Mouse (Mus musculus): ENCODE measurements around the gene Tent5c. TPM values are rescaled to one million over a fixed set of nuclear protein-coding genes. Genes with fewer than 3 reads are reported as not detected.

Tent5c gene
- polyA plus RNA-seq (2012), result 5.9 and 6.7 TPM in 2 replicates

DNA sequence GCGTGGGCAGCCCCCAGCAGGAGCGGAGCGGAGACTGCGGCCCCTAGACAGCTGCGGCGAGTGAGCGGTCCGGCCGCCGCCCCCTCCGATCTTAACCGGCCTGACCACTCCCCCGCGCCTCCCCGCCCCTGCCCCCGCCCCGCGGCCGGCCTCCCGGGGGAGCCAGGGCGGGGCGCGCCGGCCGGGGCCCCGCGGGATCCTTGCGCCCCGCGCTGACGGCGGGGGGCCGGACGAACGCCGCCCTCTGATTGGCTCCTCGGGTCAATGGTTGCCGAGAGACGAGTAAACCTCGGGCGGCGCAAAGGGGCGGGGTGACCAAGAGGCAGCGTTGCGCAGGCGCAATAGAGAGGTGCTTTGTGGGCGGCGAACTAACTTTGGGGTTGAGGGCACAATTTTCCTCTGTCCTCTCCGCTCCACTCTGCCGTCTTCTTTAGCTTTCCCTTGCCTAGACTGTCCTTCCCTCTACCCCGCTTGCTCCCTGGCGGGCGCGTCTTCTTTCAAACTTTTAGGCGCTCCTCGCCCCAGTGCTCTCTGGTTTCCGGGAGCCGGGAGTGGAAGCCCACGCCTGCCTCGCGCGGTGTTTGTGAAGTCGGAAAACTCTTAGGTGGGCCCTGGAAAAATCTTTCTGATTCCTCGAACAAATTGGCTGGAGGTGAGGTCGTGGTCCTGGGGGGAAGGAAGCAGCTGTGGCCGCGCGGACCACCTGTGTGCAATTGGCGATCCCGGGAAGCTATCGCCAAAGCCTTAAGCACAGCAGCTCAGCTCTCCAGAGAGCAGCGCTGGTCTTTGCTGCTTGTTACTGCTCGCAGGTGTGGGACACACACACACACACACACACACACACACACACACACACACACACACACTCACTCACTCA is at the start of gene Tent5c:
Gene Tent5c, minus strand, starts transcription at position 192 of the 877 bp plus-strand sequence.
- TF ChIP-seq GATA1 (IDR thresholded peaks at IDR 0.05; ENCODE audit: low read length), result no peak

DNA sequence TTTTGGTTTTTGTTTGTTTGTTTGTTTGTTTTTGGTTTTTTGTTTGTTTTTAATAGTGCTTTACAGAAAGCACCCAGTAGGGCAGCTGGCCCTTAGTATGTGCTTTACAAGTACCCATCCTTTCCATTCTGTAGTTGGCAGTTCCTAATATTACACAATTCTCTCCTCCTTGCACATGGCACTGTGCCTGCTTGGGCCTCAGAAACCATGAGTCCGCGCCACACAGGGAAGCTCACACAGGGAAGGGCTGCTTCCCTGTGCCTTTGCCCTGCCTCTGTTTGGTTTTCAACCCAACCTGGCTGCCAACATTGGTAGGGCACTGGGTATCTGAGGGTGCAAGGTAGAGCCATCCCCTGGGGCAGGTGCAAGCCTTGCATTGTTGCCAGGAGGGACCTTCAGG is 47.6 kb upstream of the Tent5c start:
- no peak for TF ChIP-seq GATA1 (IDR thresholded peaks at IDR 0.05; ENCODE audit: low read length)

DNA sequence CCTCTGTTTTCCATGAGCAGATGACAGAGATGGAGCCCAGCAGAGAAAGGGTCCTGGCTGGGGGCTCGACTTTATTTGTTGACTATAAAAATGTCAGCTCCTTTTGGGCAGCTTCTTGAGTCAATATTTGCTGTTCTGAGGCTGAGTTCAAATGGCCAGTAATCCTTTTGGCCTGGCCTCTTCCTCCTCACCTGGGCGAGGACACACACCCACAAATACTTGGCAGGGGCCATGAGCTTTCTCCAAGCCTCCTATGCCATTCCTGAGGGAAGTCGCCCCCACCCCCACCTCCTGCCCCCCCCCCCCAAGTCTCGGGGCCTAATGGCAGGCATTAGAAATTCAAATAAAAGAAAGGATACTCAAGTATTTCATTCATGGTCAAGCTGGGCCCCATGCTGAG is 46.8 kb upstream of the Tent5c start:
- no peak for TF ChIP-seq GATA1 (IDR thresholded peaks at IDR 0.05; ENCODE audit: low read length)

DNA sequence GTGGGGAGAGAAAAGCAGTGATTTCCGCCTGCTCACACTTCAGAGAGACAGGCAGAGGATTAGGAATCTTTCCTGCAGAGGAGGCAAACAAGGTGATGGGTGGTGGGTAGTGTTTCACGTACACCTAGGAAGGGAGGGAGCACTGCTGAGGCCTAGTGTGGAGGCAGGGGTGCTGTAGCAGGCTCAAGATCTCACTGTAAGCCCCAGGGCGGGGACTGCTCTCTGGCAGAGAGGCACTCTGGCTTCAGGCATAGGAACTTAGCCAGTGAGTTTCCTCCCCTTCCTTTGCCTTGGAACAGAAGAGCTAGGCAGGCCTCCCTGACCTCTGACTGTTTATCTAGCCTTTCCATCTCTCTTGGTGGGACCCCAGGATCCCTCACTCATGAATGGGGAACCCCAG is 46.2 kb upstream of the Tent5c start:
- no peak for TF ChIP-seq GATA1 (IDR thresholded peaks at IDR 0.05; ENCODE audit: low read length)

DNA sequence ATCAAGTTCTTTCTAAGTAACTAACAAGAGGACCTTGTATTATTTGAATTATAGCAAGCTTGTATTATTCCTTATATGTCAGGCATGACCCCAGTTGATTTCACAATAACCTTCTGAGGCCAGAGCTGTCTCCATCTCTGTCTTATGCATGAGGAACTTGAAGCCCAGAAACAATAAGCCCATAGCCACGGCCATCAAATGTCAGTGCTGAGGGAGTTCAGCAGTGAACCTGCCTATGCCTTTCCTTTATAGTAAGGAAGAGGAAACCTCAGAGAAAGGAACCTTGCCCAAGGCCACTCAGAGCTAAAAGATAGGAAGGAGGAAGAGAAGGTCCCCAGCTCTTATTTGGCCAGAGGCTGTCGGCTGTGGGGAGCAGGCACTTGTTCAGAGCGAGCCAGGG is 45.3 kb upstream of the Tent5c start:
- no peak for TF ChIP-seq GATA1 (IDR thresholded peaks at IDR 0.05; ENCODE audit: low read length)

DNA sequence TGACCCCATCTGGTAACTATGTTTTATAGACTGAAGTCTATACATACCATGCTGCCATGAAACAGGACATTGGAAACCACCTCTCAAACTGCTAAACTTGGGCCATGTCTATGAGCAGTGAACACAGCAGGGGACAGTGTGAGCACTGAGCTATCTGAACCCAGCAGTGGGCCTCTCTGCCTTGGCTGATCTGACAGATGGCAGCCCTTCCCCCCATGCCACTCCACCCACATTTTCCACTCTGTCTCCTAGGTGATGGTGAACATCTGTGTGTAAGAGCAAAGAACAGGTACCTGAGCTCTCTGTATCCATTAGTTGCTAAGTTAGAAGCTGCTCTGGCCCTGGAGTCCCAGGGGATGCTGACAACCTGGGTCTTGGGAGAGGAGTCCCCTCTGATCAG is 44.3 kb upstream of the Tent5c start:
- TF ChIP-seq GATA1 (IDR thresholded peaks at IDR 0.05; ENCODE audit: low read length), result no peak

DNA sequence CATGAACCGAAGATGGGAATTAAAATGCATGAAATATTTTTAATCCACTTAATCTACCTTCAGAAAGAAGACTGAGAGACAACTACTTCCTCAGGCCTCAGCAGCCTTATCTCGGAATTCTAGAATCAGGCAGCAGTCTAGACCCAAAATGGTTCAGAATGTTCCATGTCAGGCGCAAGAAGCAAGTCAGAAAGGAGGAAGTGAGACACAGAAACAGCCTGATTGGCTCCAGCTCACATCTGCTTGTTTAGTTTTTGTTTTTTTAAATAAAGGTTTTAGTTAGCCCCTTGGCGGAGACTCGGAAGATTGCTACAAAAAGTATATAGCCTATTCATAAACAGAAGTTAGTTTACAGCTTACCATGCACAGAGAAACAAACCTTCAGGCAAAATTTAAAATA is 41.8 kb upstream of the Tent5c start:
- TF ChIP-seq GATA1 (IDR thresholded peaks at IDR 0.05; ENCODE audit: low read length), result no peak

DNA sequence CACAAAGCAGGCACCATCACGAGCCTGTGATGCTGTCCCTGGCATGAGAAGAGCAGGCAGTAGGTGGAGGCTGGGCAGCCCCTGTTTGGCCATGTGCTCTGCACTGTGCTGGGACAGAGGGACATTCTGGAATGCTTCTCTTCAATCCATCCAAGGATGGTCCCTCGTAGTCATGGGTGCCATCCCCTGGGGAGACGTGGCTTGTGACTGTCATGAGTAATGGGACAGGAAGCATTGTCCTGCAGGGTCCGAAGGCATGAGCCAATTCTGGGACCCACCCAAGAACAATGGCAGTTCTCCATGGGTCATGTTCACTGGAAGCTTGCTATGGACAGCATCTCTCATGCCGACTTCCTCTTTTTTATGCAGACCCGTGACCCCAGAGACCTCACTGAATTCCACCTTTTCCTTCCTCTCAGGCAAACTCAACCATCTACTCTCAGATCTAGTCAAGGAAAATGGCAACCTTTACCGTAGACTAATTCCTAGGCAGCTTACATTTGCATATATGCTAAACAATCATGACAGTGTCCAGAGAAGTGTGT is 41.2 kb upstream of the Tent5c start:
- TF ChIP-seq GATA1 (IDR thresholded peaks at IDR 0.05; ENCODE audit: low read length), result no peak

DNA sequence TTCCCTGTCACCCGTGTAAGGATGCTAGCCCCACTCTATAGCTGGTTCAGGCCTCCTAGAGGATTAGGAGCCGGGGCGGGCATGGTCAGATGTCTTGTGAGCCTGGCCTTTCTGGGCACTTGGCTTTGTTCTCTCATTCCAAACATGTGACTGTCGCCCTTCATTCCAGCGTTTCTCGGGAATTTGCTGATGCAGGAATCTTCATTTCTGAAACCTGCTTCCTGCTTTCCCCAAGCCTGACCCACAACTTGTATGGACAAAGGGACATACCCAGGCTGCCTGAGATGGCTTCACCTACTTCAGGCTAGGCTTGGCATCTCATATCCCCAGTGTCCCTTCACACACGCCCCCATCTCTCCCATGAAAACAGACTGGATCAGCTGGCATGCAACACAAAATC is 33.5 kb upstream of the Tent5c start:
- no peak for TF ChIP-seq GATA1 (IDR thresholded peaks at IDR 0.05; ENCODE audit: low read length)

DNA sequence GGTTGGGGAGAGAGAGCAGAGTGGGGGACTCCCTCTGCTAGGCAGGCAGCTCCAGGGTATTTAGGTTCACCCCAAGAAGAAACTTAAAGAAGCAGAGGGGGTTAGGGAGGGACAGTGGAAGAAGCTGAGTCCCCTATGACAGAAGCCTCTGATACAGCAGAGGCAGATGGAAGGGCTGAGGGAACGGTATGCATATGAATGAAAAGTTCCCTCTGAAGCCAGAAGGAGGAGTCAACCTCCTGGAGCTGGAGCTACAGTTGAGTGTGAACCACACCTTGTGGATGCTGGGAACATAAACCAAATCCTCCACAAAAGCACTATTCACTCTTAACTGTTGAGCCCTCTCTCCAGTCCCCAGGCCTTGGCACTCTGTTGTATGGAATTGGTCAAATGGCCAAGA is 32.5 kb upstream of the Tent5c start:
- TF ChIP-seq GATA1 (IDR thresholded peaks at IDR 0.05; ENCODE audit: low read length), result no peak

DNA sequence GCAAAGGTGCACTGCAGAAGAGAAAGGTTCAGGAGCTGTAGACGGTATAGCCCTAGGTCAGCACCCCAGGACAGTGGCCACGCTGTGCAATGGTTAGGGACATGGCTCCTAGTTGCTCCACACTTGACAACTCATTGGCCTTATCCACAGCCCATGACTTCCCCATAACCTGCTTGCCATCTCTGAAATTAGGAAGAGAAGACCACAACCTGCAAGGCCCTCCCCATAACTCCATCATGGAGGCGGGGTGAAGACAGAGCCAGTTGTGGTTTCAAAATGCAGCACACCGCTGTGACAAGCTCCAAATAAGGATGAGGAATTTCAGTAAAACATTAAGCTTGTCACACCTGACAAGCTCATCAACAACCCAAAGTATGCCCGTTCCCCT is 26.6 kb upstream of the Tent5c start:
- no peak for TF ChIP-seq GATA1 (IDR thresholded peaks at IDR 0.05; ENCODE audit: low read length)

DNA sequence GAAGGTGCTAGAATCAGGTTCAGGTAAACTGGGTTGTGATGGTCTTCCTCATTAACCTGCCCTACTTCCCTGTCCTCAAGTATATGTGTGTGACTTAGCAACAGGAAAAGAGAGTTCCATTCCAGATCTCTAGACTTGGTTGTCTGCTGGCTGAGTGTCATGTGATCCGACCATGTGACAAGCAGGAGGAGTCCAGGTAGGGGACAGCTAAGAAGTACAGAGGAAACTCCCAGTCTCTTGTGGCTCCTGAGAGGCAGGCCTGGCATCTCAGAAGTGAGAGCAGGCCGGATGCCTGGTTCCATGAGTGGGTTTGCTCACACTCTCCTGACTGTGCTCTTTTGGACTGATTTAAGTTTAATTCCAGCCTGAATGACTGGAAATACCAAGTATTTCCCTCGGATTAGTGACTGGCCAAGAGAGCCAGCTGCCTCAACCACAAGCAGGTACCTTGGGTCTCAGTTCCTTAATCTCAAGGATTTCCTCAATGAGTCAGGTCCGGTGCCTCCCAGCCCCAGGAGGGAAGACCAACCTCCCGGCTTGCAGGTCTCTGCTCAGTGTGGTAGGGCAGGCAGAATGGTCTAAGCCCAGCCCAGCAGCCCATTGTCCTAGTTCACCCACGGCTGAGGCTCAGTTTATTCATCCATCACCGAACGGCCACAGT is 26.1 kb upstream of the Tent5c start:
- no peak for TF ChIP-seq GATA1 (IDR thresholded peaks at IDR 0.05; ENCODE audit: low read length)

DNA sequence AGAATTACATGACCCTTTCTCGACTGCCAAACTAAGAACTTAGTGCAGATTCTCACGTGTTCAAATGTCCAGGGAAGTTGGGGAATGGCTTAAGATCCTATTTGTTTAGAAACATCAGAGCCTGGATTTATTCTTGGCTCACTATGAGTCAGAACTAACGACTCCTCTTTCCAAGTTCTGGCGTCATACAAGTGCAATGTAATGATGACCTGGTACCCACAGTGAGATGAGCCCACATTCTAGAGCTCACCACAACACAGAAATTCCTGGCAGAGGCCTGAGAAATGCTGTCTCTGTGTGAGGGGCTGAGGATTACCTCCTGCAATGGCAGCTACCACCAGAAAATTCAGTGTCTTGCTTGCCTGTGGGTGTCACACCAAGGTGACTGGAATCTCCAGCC is 18.1 kb upstream of the Tent5c start:
- no peak for TF ChIP-seq GATA1 (IDR thresholded peaks at IDR 0.05; ENCODE audit: low read length)

DNA sequence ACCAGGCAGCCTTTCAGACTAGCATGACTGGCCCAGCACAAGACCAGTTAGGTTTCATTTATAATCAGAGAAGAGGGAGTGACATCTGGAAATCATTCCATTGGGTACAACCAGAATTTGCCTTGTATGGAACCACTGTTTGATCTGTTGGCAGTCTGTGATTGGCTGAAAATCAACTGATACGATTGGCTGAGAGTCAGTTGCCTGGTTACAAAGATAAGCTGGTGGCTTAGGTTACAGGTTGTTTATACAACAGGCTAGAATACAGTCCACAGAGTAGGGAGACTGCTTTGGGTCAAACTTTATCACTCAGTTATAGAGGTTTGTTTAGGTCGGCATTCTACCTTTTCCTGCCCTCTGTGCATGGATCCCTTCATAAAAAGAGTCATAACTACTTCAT is 17.6 kb upstream of the Tent5c start:
- no peak for TF ChIP-seq GATA1 (IDR thresholded peaks at IDR 0.05; ENCODE audit: low read length)

DNA sequence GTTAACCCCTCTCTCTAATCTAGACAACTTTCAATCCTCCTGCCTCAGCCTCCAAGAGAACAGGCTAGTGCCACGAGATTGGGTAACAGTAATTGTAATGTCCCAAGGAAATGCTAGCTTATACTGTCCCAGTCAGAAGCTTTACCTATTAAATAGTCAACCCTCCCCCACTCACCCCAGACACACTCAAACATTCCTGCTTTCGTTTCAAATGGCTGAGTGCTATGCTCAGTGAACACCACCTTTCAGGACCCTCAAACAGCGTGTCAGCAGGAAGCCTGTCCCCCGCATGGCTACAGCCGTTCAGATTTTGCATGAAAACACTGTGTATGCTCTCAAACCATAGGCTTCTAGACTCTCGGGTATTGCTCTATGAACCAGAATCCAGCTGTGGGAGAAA is 14.8 kb upstream of the Tent5c start:
- TF ChIP-seq GATA1 (IDR thresholded peaks at IDR 0.05; ENCODE audit: low read length), result no peak

DNA sequence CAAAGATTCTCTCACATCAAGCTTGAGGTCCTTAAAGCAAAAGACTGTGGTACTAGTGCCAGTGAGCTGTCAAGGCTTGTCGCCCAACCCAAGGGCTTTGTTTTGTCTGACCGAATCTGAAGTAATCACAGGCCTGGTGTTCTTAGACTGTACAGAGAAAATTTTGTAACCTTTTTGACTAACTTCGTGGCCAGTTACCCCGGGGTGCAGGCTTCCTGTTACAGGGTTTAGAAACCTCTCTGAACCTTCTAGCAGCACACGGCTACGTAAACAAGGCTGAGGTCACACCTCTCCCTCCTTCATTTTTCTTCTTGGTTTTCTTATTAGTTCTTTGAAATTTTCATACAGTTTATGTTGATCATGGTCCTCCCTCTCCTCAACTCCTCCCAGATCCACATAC is 13.4 kb upstream of the Tent5c start:
- no peak for TF ChIP-seq GATA1 (IDR thresholded peaks at IDR 0.05; ENCODE audit: low read length)

DNA sequence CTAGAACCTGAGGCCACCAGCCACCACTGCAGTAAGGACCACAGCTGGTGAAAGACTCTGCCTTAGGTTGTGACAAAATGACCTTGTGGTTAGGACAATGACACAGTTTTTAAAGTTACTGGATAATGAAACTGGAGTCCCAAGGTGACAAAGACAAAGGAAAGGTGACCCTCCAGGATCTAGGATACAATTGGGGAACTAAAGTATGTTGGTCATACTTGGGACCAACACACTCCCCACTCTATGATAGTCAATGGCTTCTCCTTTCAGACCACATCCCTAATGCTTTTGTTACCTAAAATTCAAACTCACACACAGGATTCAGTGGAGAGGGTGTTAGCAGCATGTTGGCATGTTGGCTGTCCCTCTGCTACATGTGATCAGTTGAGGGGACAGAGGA is 12.8 kb upstream of the Tent5c start:
- TF ChIP-seq GATA1 (IDR thresholded peaks at IDR 0.05; ENCODE audit: low read length), result no peak

Data from G1E-ER4 (cell line).